Mouse (Mus musculus) forebrain, postnatal 0 days (tissue): ENCODE results near the gene Nhlrc2. TPM values are rescaled to one million over a fixed set of nuclear protein-coding genes. Genes with fewer than 3 reads are reported as not detected.

ENCODE experiments used
- ATAC-seq: fragments of 200-750 bp; cut with Nextera tagmentation; 2 replicates; pipeline ENCODE4 v1.8.0; 2017; ENCODE audit warnings: mild to moderate bottlenecking, moderate library complexity
- DNase-seq: peaks from one replicate; pipeline ENCODE4 v3.0.0-alpha.2; 2015
- H3K27ac ChIP-seq: fragments of 300-500 bp; sonication (generic); 2 replicates; pipeline ENCODE4 v1.5.1; 2014; ENCODE audit warnings: low read depth, mild to moderate bottlenecking, antibody characterized with exemption, low read length, moderate library complexity, mixed read lengths
- H3K27me3 ChIP-seq: fragments of 300-500 bp; sonication (generic); 2 replicates; pipeline ENCODE4 v1.6.1; 2014; ENCODE audit warnings: mild to moderate bottlenecking, low read length, mixed read lengths; ENCODE audit not compliant: insufficient read depth
- H3K36me3 ChIP-seq: fragments of 300-500 bp; sonication (generic); 2 replicates; pipeline ENCODE4 v1.6.1; 2014; ENCODE audit warnings: mild to moderate bottlenecking, moderate library complexity; ENCODE audit not compliant: insufficient read depth
- H3K4me1 ChIP-seq: fragments of 300-500 bp; sonication (generic); 2 replicates; pipeline ENCODE4 v1.6.1; 2014; ENCODE audit warnings: antibody characterized with exemption; ENCODE audit not compliant: insufficient read depth
- H3K4me2 ChIP-seq: fragments of 300-500 bp; sonication (generic); 2 replicates; pipeline ENCODE4 v1.6.1; 2014; ENCODE audit warnings: low read depth, mild to moderate bottlenecking, moderate library complexity
- H3K4me3 ChIP-seq: fragments of 300-500 bp; sonication (generic); 2 replicates; pipeline ENCODE4 v1.5.1; 2014; ENCODE audit warnings: low read depth, low read length, mixed read lengths
- H3K9ac ChIP-seq: fragments of 300-500 bp; sonication (generic); 2 replicates; pipeline ENCODE4 v1.6.1; 2014; ENCODE audit warnings: mild to moderate bottlenecking
- H3K9me3 ChIP-seq: fragments of 300-500 bp; sonication (generic); 2 replicates; pipeline ENCODE4 v1.6.1; 2016; ENCODE audit warnings: low read length
- CTCF ChIP-seq: sonication (generic); IDR thresholded peaks from 2 replicates; pipeline ENCODE4 v1.5.1; 2016; ENCODE audit warnings: antibody characterized with exemption, control low read depth, low read depth
- WGBS: fragments of 180-500 bp; shearing (Covaris S2); extraction: QIAGEN DNeasy Blood & Tissue Kit; methylation state at CpG from one replicate; pipeline ENCODE4 v1.1.7; 2014; 5-methylcytosine and 5-hydroxymethylcytosine counted together
- polyA plus RNA-seq: library from polyadenylated mRNA; unstranded; fragments of >200 nt; fragmentation: Nextera tagmentation; extraction: Ambion mirVana; gene quantifications from 2 replicates; pipeline ENCODE4 v1.2.1, GENCODE M21; 2015
- total RNA-seq: library from RNA; depleted of rRNA; stranded (reverse); fragments of >200 nt; gene quantifications from 2 replicates; pipeline ENCODE4 v1.2.3, GENCODE M21; 2014

The Nhlrc2 gene
- total and polyA plus RNA-seq, 2 experiments from 2014 or later, result 5.8 to 13.7 TPM

GRCm38 (mm10) chr19:56573184-56573583, 25.1 kb downstream of the Nhlrc2 start:
- Histone ChIP-seq H3K4me1 (no peaks in the 10 kb centered on the region), H3K27ac (no peak overlapping the region), H3K4me3 (no peak overlapping the region), H3K9ac (no peak overlapping the region), H3K36me3 (peaks cover 3% of the 10 kb centered on the region; the same call in 1 of the 2 replicates), H3K4me2 (no peak overlapping the region), H3K27me3 (no peaks in the 10 kb centered on the region), H3K9me3 (no peaks in the 10 kb centered on the region)
- WGBS, result 92% methylated on average over 6 of the region's 6 CpGs
- TF ChIP-seq CTCF, result no peak
- ATAC-seq (no peak), DNase-seq (no peak)

DNA sequence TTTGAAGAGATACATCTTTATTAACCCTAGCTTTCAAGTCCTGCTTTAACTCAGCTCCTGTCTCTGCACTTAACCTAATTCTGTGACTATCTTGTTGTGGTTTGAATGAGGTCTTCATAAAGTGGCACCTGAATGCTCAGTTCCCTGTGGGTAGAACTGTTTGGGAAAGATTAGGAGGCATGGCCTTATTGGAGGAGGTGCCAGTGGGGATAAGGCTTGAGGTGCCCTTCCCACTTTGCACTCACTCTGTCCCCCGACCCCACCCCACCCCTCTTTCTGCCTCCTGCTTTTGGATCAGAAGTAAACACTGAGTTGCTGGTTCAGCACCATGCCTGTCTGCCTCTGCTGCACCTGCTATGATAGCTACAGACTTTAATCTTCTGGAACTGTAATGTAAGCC, 29.7 kb downstream of the Nhlrc2 start:
- no peak overlapping the region for H3K4me3 ChIP-seq
- ATAC-seq, result no peak

GRCm38 (mm10) chr19:56581981-56582380, 33.9 kb downstream of the Nhlrc2 start:
- Histone ChIP-seq H3K4me2 (no peak overlapping the region), H3K4me3 (no peak overlapping the region), H3K4me1 (no peaks in the 10 kb centered on the region), H3K9ac (no peak overlapping the region), H3K9me3 (no peaks in the 10 kb centered on the region), H3K36me3 (peaks cover 10% of the 10 kb centered on the region; the same call in 1 of the 2 replicates), H3K27me3 (no peaks in the 10 kb centered on the region), H3K27ac (no peak overlapping the region)
- DNase-seq (no peak), ATAC-seq (no peak)
- no peak for TF ChIP-seq CTCF
- 85% methylated on average over 5 of the region's 5 CpGs for WGBS

More for the DNA sequence above, 29.7 kb downstream of the Nhlrc2 start:
- TF ChIP-seq CTCF, result no peak
- 69% methylated on average over 1 of the region's 1 CpGs for WGBS
- DNase-seq, result no peak
- no peak overlapping the region for H3K27ac ChIP-seq
- peaks cover 8% of the 10 kb centered on the region; the same call in 1 of the 2 replicates for H3K36me3 ChIP-seq
- H3K9ac ChIP-seq, result no peak overlapping the region
- H3K4me1 ChIP-seq, result no peaks in the 10 kb centered on the region
- H3K27me3 ChIP-seq, result no peaks in the 10 kb centered on the region
- H3K4me2 ChIP-seq, result no peak overlapping the region
- H3K9me3 ChIP-seq, result no peaks in the 10 kb centered on the region

DNA sequence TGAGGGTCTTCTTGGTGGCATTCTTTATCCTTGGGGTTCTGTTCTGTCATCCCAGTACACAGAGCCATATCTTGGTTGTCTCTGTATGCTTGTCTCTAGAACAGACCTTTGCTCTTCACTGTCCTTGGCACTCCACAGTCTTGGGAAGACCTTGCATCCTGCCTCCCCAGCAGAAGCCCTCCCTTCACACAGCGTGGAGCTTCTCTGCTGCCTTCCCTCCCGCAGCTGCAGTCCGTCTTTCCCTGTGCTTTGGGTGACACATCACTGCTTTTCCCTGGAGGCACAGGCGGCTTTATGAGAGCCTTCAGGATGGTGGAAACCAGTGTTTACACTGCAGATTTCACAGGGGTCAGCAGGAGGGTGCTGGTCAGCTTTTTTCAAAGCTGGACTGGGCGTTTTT, 35.7 kb downstream of the Nhlrc2 start:
- Histone ChIP-seq H3K27me3 (no peaks in the 10 kb centered on the region), H3K9me3 (no peaks in the 10 kb centered on the region), H3K4me3 (no peak overlapping the region), H3K36me3 (peaks cover 16% of the 10 kb centered on the region; the same call in 1 of the 2 replicates), H3K4me2 (no peak overlapping the region), H3K4me1 (no peaks in the 10 kb centered on the region), H3K27ac (no peak overlapping the region), H3K9ac (no peak overlapping the region)
- WGBS, result 76% methylated on average over 5 of the region's 5 CpGs
- ATAC-seq (no peak), DNase-seq (no peak)
- TF ChIP-seq CTCF, result no peak

- TF ChIP-seq CTCF, result no peak
- H3K9me3 ChIP-seq, result no peaks in the 10 kb centered on the region
- no peaks in the 10 kb centered on the region for H3K27me3 ChIP-seq
- WGBS, result 84% methylated on average over 3 of the region's 3 CpGs
- ATAC-seq (no peak), DNase-seq (no peak)
- H3K4me2 ChIP-seq, result no peak overlapping the region
- H3K27ac ChIP-seq, result no peak overlapping the region
- peaks cover 20% of the 10 kb centered on the region; the same call in 1 of the 2 replicates for H3K36me3 ChIP-seq
- no peak overlapping the region for H3K9ac ChIP-seq
- no peaks in the 10 kb centered on the region for H3K4me1 ChIP-seq
- H3K4me3 ChIP-seq, result no peak overlapping the region
Measured at GRCm38 (mm10) chr19:56584288-56584687, 36.2 kb downstream of the Nhlrc2 start.

GRCm38 (mm10) chr19:56586320-56586719, 38.3 kb downstream of the Nhlrc2 start:
- no peaks in the 10 kb centered on the region for H3K9me3 ChIP-seq
- 89% methylated on average over 8 of the region's 8 CpGs for WGBS
- ATAC-seq (no peak), DNase-seq (no peak)
- H3K4me2 ChIP-seq, result no peak overlapping the region
- H3K36me3 ChIP-seq, result peaks cover 34% of the 10 kb centered on the region; the same call in 1 of the 2 replicates
- H3K27ac ChIP-seq, result no peak overlapping the region
- H3K27me3 ChIP-seq, result no peaks in the 10 kb centered on the region
- no peak for TF ChIP-seq CTCF
- H3K9ac ChIP-seq, result no peak overlapping the region
- no peak overlapping the region for H3K4me3 ChIP-seq
- H3K4me1 ChIP-seq, result no peaks in the 10 kb centered on the region

- Histone ChIP-seq H3K36me3 (peaks cover 42% of the 10 kb centered on the region), H3K9ac (no peak overlapping the region), H3K4me3 (no peak overlapping the region), H3K4me1 (no peaks in the 10 kb centered on the region), H3K9me3 (no peaks in the 10 kb centered on the region), H3K27me3 (no peaks in the 10 kb centered on the region), H3K27ac (no peak overlapping the region), H3K4me2 (no peak overlapping the region)
- 58% methylated on average over 6 of the region's 6 CpGs for WGBS
- ATAC-seq (peak; percentile 75), DNase-seq (peak; percentile 29)
- no peak for TF ChIP-seq CTCF
Measured at GRCm38 (mm10) chr19:56588205-56588626, 40.2 kb downstream of the Nhlrc2 start.
